Mouse (Mus musculus): ENCODE data around the gene Calm3. TPM values are rescaled to one million over a fixed set of nuclear protein-coding genes. Genes with fewer than 3 reads are reported as not detected.

Calm3 gene
- total and polyA plus RNA-seq, 3 experiments, result 294 to 623 (median 326) TPM

GRCm38 (mm10) chr7:16947349-16947895, 23.5 kb upstream of the Calm3 start:
- Histone ChIP-seq H3K4me3 (replicated peaks in 1 of 3; ENCODE audit: low read depth in 2 of 3, low read length in 2 of 3, poor library complexity in 1 of 3) (no peak overlapping the region), H3K27me3 (replicated peaks) (peaks cover 38% of the 10 kb centered on the region), H3K9me3 (replicated peaks; ENCODE audit: low read length) (peaks cover 14% of the 10 kb centered on the region), H3K27ac (ENCODE audit: insufficient read depth, low read depth) (no peak overlapping the region), H3K4me1 (ENCODE audit: control insufficient read depth in 1 of 2, insufficient read depth in 2 of 2) (peaks cover 0 to 9% of the 10 kb centered on the region in 2 experiments; a peak in 1 of 4 replicates), H3K79me2 (replicated peaks; ENCODE audit: control insufficient read depth, extremely low read depth, insufficient read depth, poor library complexity, severe bottlenecking) (no peaks in the 10 kb centered on the region), H3K9ac (ENCODE audit: insufficient read depth, low read depth) (no peak overlapping the region), H3K4me2 (ENCODE audit: insufficient read depth, low read depth, poor library complexity, severe bottlenecking) (no peak overlapping the region), H3K36me3 (replicated peaks in 1 of 2; ENCODE audit: control insufficient read depth in 1 of 2, insufficient read depth in 1 of 2, low read length in 1 of 2) (no peaks in the 10 kb centered on the region)
- dilution Hi-C loops (cut with MboI; ENCODE audit: extremely low pct_ligation_motif_present, extremely low pct_unique_long_range_greater_than_20kb, low sequenced_read_pairs) (no loop called here), in situ Hi-C loops (cut with MboI; ENCODE audit: low pct_ligation_motif_present, low pct_unique_long_range_greater_than_20kb, low sequenced_read_pairs) (no loop called here)
- no peak for TF ChIP-seq CTCF (conservative IDR thresholded peaks at IDR 0.05 in 1 of 2, IDR thresholded peaks at IDR 0.05 in 1 of 2; ENCODE audit: low read depth in 2 of 2, low read length in 2 of 2)
- no peak for TF ChIP-seq SMC3 (IDR thresholded peaks at IDR 0.05; ENCODE audit: low read depth, low read length)
- TF ChIP-seq POLR2AphosphoS2 (IDR thresholded peaks at IDR 0.05; ENCODE audit: low read depth, low read length), result no peak
- no peak for TF ChIP-seq HCFC1 (IDR thresholded peaks at IDR 0.05; ENCODE audit: low read depth, low read length)
- no peak for TF ChIP-seq MYC (IDR thresholded peaks at IDR 0.05; ENCODE audit: low read depth, low read length)
- no peak for TF ChIP-seq POLR2A (IDR thresholded peaks at IDR 0.05; ENCODE audit: low read depth, low read length)
- no peak for TF ChIP-seq BHLHE40 (IDR thresholded peaks at IDR 0.05; ENCODE audit: low read depth, low read length)
- no peak for TF ChIP-seq CHD2 (IDR thresholded peaks at IDR 0.05; ENCODE audit: low read length)
- TF ChIP-seq SIN3A (IDR thresholded peaks at IDR 0.05; ENCODE audit: low read length), result no peak
- no peak for TF ChIP-seq RAD21 (IDR thresholded peaks at IDR 0.05; ENCODE audit: low read depth, low read length)
- no peak for TF ChIP-seq ETS1 (conservative IDR thresholded peaks at IDR 0.05; ENCODE audit: low read depth, low read length)
- TF ChIP-seq IRF4 (IDR thresholded peaks at IDR 0.05; ENCODE audit: low read depth, low read length), result no peak
- no peak for TF ChIP-seq CHD1 (IDR thresholded peaks at IDR 0.05; ENCODE audit: low read depth, low read length)
- TF ChIP-seq ELF1 (IDR thresholded peaks at IDR 0.05; ENCODE audit: low read depth, low read length), result no peak
- no peak for TF ChIP-seq NRF1 (IDR thresholded peaks at IDR 0.05; ENCODE audit: low read depth, low read length)
- no peak for TF ChIP-seq JUN (IDR thresholded peaks at IDR 0.05; ENCODE audit: insufficient read depth, low read depth, low read length)
- TF ChIP-seq MAFK (IDR thresholded peaks at IDR 0.05; ENCODE audit: insufficient replicate concordance, low read length), result no peak
- no peak for TF ChIP-seq UBTF (IDR thresholded peaks at IDR 0.05; ENCODE audit: low read depth, low read length)
- no peak for DNase-seq (ENCODE audit: extremely low read depth)

GRCm38 (mm10) chr7:16946441-16947348, 22.8 kb upstream of the Calm3 start:
- H3K79me2 ChIP-seq (replicated peaks; ENCODE audit: control insufficient read depth, extremely low read depth, insufficient read depth, poor library complexity, severe bottlenecking), result no peaks in the 10 kb centered on the region
- peaks cover 38% of the 10 kb centered on the region for H3K27me3 ChIP-seq (replicated peaks)
- no peak overlapping the region for H3K9ac ChIP-seq (ENCODE audit: insufficient read depth, low read depth)
- no peak for TF ChIP-seq IRF4 (IDR thresholded peaks at IDR 0.05; ENCODE audit: low read depth, low read length)
- no peak for TF ChIP-seq GABPA (IDR thresholded peaks at IDR 0.05; ENCODE audit: insufficient replicate concordance, low read depth, low read length)
- no peak for TF ChIP-seq BHLHE40 (IDR thresholded peaks at IDR 0.05; ENCODE audit: low read depth, low read length)
- no peak for TF ChIP-seq ZNF384 (IDR thresholded peaks at IDR 0.05; ENCODE audit: low read depth, low read length)
- no peak for TF ChIP-seq ELF1 (IDR thresholded peaks at IDR 0.05; ENCODE audit: low read depth, low read length)
- TF ChIP-seq SIN3A (IDR thresholded peaks at IDR 0.05; ENCODE audit: low read length), result no peak
- TF ChIP-seq NRF1 (IDR thresholded peaks at IDR 0.05; ENCODE audit: low read depth, low read length), result no peak
- TF ChIP-seq E2F4 (IDR thresholded peaks at IDR 0.05; ENCODE audit: insufficient replicate concordance, low read depth, low read length), result no peak
- TF ChIP-seq PAX5 (IDR thresholded peaks at IDR 0.05; ENCODE audit: low read length), result no peak
- TF ChIP-seq SMC3 (IDR thresholded peaks at IDR 0.05; ENCODE audit: low read depth, low read length), result no peak
- TF ChIP-seq RAD21 (IDR thresholded peaks at IDR 0.05; ENCODE audit: low read depth, low read length), result no peak
- no peak for TF ChIP-seq CHD1 (IDR thresholded peaks at IDR 0.05; ENCODE audit: low read depth, low read length)
- TF ChIP-seq ZC3H11A (IDR thresholded peaks at IDR 0.05; ENCODE audit: low read depth, low read length), result no peak
- no peak for TF ChIP-seq RCOR1 (conservative IDR thresholded peaks at IDR 0.05; ENCODE audit: low read depth, low read length)
- no peak for TF ChIP-seq POLR2A (IDR thresholded peaks at IDR 0.05; ENCODE audit: low read depth, low read length)
- TF ChIP-seq ZKSCAN1 (IDR thresholded peaks at IDR 0.05; ENCODE audit: borderline replicate concordance, low read depth, low read length), result no peak
- no peak for TF ChIP-seq UBTF (IDR thresholded peaks at IDR 0.05; ENCODE audit: low read depth, low read length)
- no peak for TF ChIP-seq TCF12 (IDR thresholded peaks at IDR 0.05; ENCODE audit: low read depth, low read length)
- H3K27ac ChIP-seq (ENCODE audit: insufficient read depth, low read depth), result no peak overlapping the region
- H3K4me1 ChIP-seq (ENCODE audit: control insufficient read depth in 1 of 2, insufficient read depth in 2 of 2), result peaks cover 0 to 9% of the 10 kb centered on the region in 2 experiments; a peak in 1 of 4 replicates
- peaks cover 14% of the 10 kb centered on the region for H3K9me3 ChIP-seq (replicated peaks; ENCODE audit: low read length)
- H3K4me2 ChIP-seq (ENCODE audit: insufficient read depth, low read depth, poor library complexity, severe bottlenecking), result no peak overlapping the region
- in situ Hi-C loops (cut with MboI; ENCODE audit: low pct_ligation_motif_present, low pct_unique_long_range_greater_than_20kb, low sequenced_read_pairs) (no loop called here), dilution Hi-C loops (cut with MboI; ENCODE audit: extremely low pct_ligation_motif_present, extremely low pct_unique_long_range_greater_than_20kb, low sequenced_read_pairs) (no loop called here)
- H3K4me3 ChIP-seq (replicated peaks in 1 of 3; ENCODE audit: low read depth in 2 of 3, low read length in 2 of 3, poor library complexity in 1 of 3), result no peak overlapping the region
- DNase-seq (ENCODE audit: extremely low read depth), result no peak
- H3K36me3 ChIP-seq (replicated peaks in 1 of 2; ENCODE audit: control insufficient read depth in 1 of 2, insufficient read depth in 1 of 2, low read length in 1 of 2), result no peaks in the 10 kb centered on the region

Data from CH12.LX (cell line).